ENCODE assay signal across 9 mouse cellular contexts in the genomic region with DNA sequence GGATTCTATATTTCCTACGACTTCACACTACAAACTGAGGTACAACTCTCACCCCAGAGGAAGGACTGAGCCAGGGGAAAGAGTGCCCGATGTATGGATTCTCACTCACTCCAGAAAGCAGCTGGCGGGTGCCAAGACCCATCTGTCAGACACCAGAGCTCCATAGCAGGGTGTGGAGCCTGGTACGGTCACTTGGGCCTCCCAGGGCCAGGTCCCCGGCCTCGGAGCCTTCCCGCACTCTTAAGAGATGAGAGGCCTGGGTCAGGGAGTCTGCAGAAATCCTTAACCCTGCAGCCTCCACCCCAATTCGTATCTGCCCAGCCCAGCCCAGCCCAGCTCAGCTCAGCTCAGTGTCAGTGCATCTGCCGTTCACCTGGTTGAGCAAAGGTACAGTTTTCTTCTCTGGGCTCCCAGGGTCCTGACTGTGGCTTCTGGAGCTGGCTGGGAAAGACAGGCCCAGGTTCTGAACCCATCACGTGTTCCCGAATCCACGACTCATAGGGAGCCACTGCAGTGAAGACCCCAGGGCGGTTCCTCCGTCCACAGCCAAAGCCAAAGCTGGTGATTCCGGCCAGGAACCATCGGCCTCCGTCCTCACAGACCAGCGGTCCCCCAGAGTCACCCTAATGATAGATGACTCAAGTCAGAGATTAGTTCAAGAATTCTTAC. TPM values are rescaled to one million over a fixed set of nuclear protein-coding genes. Genes with fewer than 3 reads are reported as not detected.
DNase-seq lines count a peak whose midpoint lies in the region; ATAC-seq and TF ChIP-seq lines count a peak whose summit lies in the region.
"Had no signal": no experiment of that assay in that cellular context is flagged by ENCODE, and none has a peak within 500 bp of the region (broad histone marks: within the 10 kb centered on the region; RNA-seq: fewer than 3 reads in every experiment).

No protein-coding gene starts in this region.

- H3K4me3 ChIP-seq in thymus, adult 2 months (ENCODE audit: control insufficient read depth, insufficient read depth, low read length): peak overlapping the region; percentile 65; the same call in 1 of the 2 replicates
- H3K4me3 ChIP-seq in liver, embryonic 11.5 days (ENCODE audit: low read depth, low read length): peak overlapping the region; percentile 84
- H3K4me3 ChIP-seq in stomach, postnatal 0 days (ENCODE audit: low read depth, low read length): peak overlapping the region; percentile 67

- no peaks in the 10 kb centered on the region for H3K36me3 ChIP-seq in thymus, adult 2 months (ENCODE audit: control insufficient read depth, insufficient read depth, low read length)
- H3K36me3 ChIP-seq in liver, embryonic 11.5 days (ENCODE audit: control insufficient read depth, insufficient read depth, low read length): no peaks in the 10 kb centered on the region
- H3K36me3 ChIP-seq in stomach, postnatal 0 days (ENCODE audit: control insufficient read depth, insufficient read depth, low read length): no peaks in the 10 kb centered on the region

- peak overlapping the region; percentile 100 for H3K4me2 ChIP-seq in liver, embryonic 11.5 days
- H3K4me2 ChIP-seq in stomach, postnatal 0 days (replicated peaks; ENCODE audit: low read depth): peak overlapping the region; percentile 98

- H3K27me3 ChIP-seq in thymus, adult 2 months (ENCODE audit: control insufficient read depth, insufficient read depth, low read length): no peaks in the 10 kb centered on the region
- no peaks in the 10 kb centered on the region for H3K27me3 ChIP-seq in liver, embryonic 11.5 days (replicated peaks; ENCODE audit: control insufficient read depth, insufficient read depth, low read length)
- no peaks in the 10 kb centered on the region for H3K27me3 ChIP-seq in stomach, postnatal 0 days (ENCODE audit: control insufficient read depth, insufficient read depth, low read length)

- no peaks in the 10 kb centered on the region for H3K9me3 ChIP-seq in liver, embryonic 11.5 days (ENCODE audit: control insufficient read depth, low read length)
- no peaks in the 10 kb centered on the region for H3K9me3 ChIP-seq in stomach, postnatal 0 days (ENCODE audit: control insufficient read depth, low read length)

- no peak for TF ChIP-seq POLR2A in thymus, adult 2 months (IDR thresholded peaks at IDR 0.05; ENCODE audit: control insufficient read depth, extremely low read depth, insufficient read depth, low read length, poor library complexity)

- ATAC-seq in liver, embryonic 11.5 days (replicated peaks; ENCODE audit: low FRiP score): peak; percentile 1; the same call in 1 of the 2 replicates
- no peak for ATAC-seq in stomach, postnatal 0 days (ENCODE audit: low FRiP score, low TSS enrichment)

- TF ChIP-seq EP300 in stomach, postnatal 0 days (optimal IDR thresholded peaks at IDR 0.05): no peak

- peak overlapping the region; percentile 89 for H3K9ac ChIP-seq in liver, embryonic 11.5 days (ENCODE audit: low read depth, low read length)
- H3K9ac ChIP-seq in stomach, postnatal 0 days (ENCODE audit: low read length): peak overlapping the region; percentile 80

- DNase-seq in cerebellum, postnatal 14 days: peak; percentile 38 to 44
- no peak for DNase-seq in cerebellum, adult 9-10 months
- DNase-seq in thymus, adult 2 months: no peak
- DNase-seq in thymus, postnatal 4 days: no peak
- no peak for DNase-seq in liver, embryonic 11.5 days (ENCODE audit: low spot score)
- no peak for DNase-seq in stomach, postnatal 0 days (ENCODE audit: low spot score)
- no peak for DNase-seq in adrenal gland, postnatal 4 days (ENCODE audit: low spot score in 2 of 2)
- DNase-seq in spleen, postnatal 36 days (ENCODE audit: low spot score in 2 of 2): no peak
- DNase-seq: gastrocnemius, postnatal 25 days had no signal

- WGBS in thymus, adult 2 months: 80% methylated on average over 18 of the region's 18 CpGs
- 63% methylated on average over 18 of the region's 18 CpGs for WGBS in liver, embryonic 11.5 days
- 48% methylated on average over 18 of the region's 18 CpGs for WGBS in stomach, postnatal 0 days

- H3K27ac ChIP-seq in thymus, adult 2 months (ENCODE audit: control insufficient read depth, insufficient read depth, low read length): no peak overlapping the region
- peak overlapping the region; percentile 71; the same call in 1 of the 2 replicates for H3K27ac ChIP-seq in liver, embryonic 11.5 days (ENCODE audit: low read depth, low read length)
- peak overlapping the region; percentile 89; the same call in 1 of the 2 replicates for H3K27ac ChIP-seq in stomach, postnatal 0 days (replicated peaks)

- peaks cover 13% of the 10 kb centered on the region for H3K4me1 ChIP-seq in thymus, adult 2 months (replicated peaks; ENCODE audit: control insufficient read depth, insufficient read depth, low read length)
- H3K4me1 ChIP-seq in liver, embryonic 11.5 days (replicated peaks; ENCODE audit: control insufficient read depth, insufficient read depth, low read length): peaks cover 25% of the 10 kb centered on the region
- H3K4me1 ChIP-seq in stomach, postnatal 0 days (replicated peaks; ENCODE audit: control insufficient read depth, insufficient read depth): peaks cover 3% of the 10 kb centered on the region; the same call in 1 of the 2 replicates

- no peak for TF ChIP-seq CTCF in thymus, adult 2 months (IDR thresholded peaks at IDR 0.05; ENCODE audit: borderline replicate concordance, control insufficient read depth, extremely low read depth, insufficient read depth, low read length, poor library complexity)
- TF ChIP-seq CTCF in stomach, postnatal 0 days (IDR thresholded peaks at IDR 0.05; ENCODE audit: low read depth): no peak

RNA-seq across cellular contexts. Expression of gene Prss8, which starts 6.4 kb away (rescaled TPM):
- 5.4 and 6.9 TPM in 2 replicates for polyA plus RNA-seq in thymus, adult 2 months (2012; rRNA removed)
- 3.4 and 6.3 TPM in 2 replicates for polyA plus RNA-seq in liver, embryonic 11.5 days (2014; fragmentation: Nextera tagmentation; extraction: Ambion mirVana)
- 77.4 and 85.3 TPM in 2 replicates for polyA plus RNA-seq in stomach, postnatal 0 days (2015; fragmentation: Nextera tagmentation; extraction: Ambion mirVana)
- total RNA-seq in adrenal gland, postnatal 4 days (2021): 10 to 100 TPM in 1 of 2 experiments, 1 to 10 TPM in 1; 1.2 to 13.9 TPM
- total RNA-seq: gastrocnemius, postnatal 25 days had no signal

RNA-seq across cellular contexts. Expression of gene Prss36, which starts 10.2 kb away (rescaled TPM):
- 10.3 and 15.8 TPM in 2 replicates for polyA plus RNA-seq in thymus, adult 2 months (2012; rRNA removed)
- polyA plus RNA-seq in liver, embryonic 11.5 days (2014; fragmentation: Nextera tagmentation; extraction: Ambion mirVana): 7.9 and 9.4 TPM in 2 replicates
- polyA plus RNA-seq in stomach, postnatal 0 days (2015; fragmentation: Nextera tagmentation; extraction: Ambion mirVana): 9.1 and 9.7 TPM in 2 replicates
- total RNA-seq in adrenal gland, postnatal 4 days (2021): 1 to 10 TPM; 6.4 to 8.1 TPM

RNA-seq across cellular contexts. Expression of gene Kat8, which starts 24.0 kb away (rescaled TPM):
- 25.5 and 29.4 TPM in 2 replicates for polyA plus RNA-seq in thymus, adult 2 months (2012; rRNA removed)
- polyA plus RNA-seq in liver, embryonic 11.5 days (2014; fragmentation: Nextera tagmentation; extraction: Ambion mirVana): 44.2 and 47.0 TPM in 2 replicates
- polyA plus RNA-seq in stomach, postnatal 0 days (2015; fragmentation: Nextera tagmentation; extraction: Ambion mirVana): 15.1 and 16.6 TPM in 2 replicates
- 10 to 100 TPM; 27.5 to 30.8 TPM for total RNA-seq in adrenal gland, postnatal 4 days (2021)

RNA-seq across cellular contexts. Expression of gene Fus, which starts 30.9 kb away (rescaled TPM):
- polyA plus RNA-seq in thymus, adult 2 months (2012; rRNA removed): 478 and 527 TPM in 2 replicates
- polyA plus RNA-seq in liver, embryonic 11.5 days (2014; fragmentation: Nextera tagmentation; extraction: Ambion mirVana): 28.1 and 34.4 TPM in 2 replicates
- 124 and 130 TPM in 2 replicates for polyA plus RNA-seq in stomach, postnatal 0 days (2015; fragmentation: Nextera tagmentation; extraction: Ambion mirVana)
- 100 to 1,000 TPM; 555 to 559 TPM for total RNA-seq in adrenal gland, postnatal 4 days (2021)

RNA-seq across cellular contexts. Expression of gene Bckdk, which starts 32.5 kb away (rescaled TPM):
- polyA plus RNA-seq in thymus, adult 2 months (2012; rRNA removed): 94.9 and 103 TPM in 2 replicates
- 126 and 132 TPM in 2 replicates for polyA plus RNA-seq in liver, embryonic 11.5 days (2014; fragmentation: Nextera tagmentation; extraction: Ambion mirVana)
- 102 and 106 TPM in 2 replicates for polyA plus RNA-seq in stomach, postnatal 0 days (2015; fragmentation: Nextera tagmentation; extraction: Ambion mirVana)
- 100 to 1,000 TPM; 105 to 112 TPM for total RNA-seq in adrenal gland, postnatal 4 days (2021)

Comparison
In these comparisons a context has a peak if more than half of its experiments do, and no peak if none do; other contexts are left out.
1. DNase-seq: peak in cerebellum, postnatal 14 days (2 of 2); none in cerebellum, adult 9-10 months (single experiment), thymus, adult 2 months (single experiment), thymus, postnatal 4 days (single experiment), liver, embryonic 11.5 days (single experiment), stomach, postnatal 0 days (single experiment), adrenal gland, postnatal 4 days (0 of 2) and spleen, postnatal 36 days (0 of 2).
2. Peak in every context shown above with its lines, with median percentiles within 50 percentile points of each other: H3K4me3 ChIP-seq.